14 mouse cellular contexts compared by ENCODE assay signal in genomic region chr6:86103614-86104013, GRCm38 (mm10).
A peak's percentile ranks its signal among the peaks of the same experiment; 100 is the strongest.
DNase-seq lines count a peak whose midpoint lies in the region; ATAC-seq and TF ChIP-seq lines count a peak whose summit lies in the region.
"Had no signal": no experiment of that assay in that cellular context is flagged by ENCODE, and none has a peak within 500 bp of the region (broad histone marks: within the 10 kb centered on the region; RNA-seq: fewer than 3 reads in every experiment).

No protein-coding gene starts in this region.

- no peak overlapping the region for H3K4me3 ChIP-seq in hindbrain, embryonic 15.5 days
- no peak overlapping the region for H3K4me3 ChIP-seq in hindbrain, embryonic 14.5 days (replicated peaks; ENCODE audit: low read length)
- H3K4me3 ChIP-seq in midbrain, embryonic 13.5 days (replicated peaks): no peak overlapping the region
- no peak overlapping the region for H3K4me3 ChIP-seq in midbrain, embryonic 15.5 days
- no peak overlapping the region for H3K4me3 ChIP-seq in forebrain, embryonic 14.5 days (ENCODE audit: low read depth, low read length)
- no peak overlapping the region for H3K4me3 ChIP-seq in olfactory bulb, adult 2 months (ENCODE audit: insufficient read depth, low read depth, low read length)
- H3K4me3 ChIP-seq: kidney, embryonic 15.5 days had no signal

- no peaks in the 10 kb centered on the region for H3K9me3 ChIP-seq in hindbrain, embryonic 15.5 days
- no peaks in the 10 kb centered on the region for H3K9me3 ChIP-seq in hindbrain, embryonic 14.5 days (ENCODE audit: control insufficient read depth, low read length)
- no peaks in the 10 kb centered on the region for H3K9me3 ChIP-seq in midbrain, embryonic 13.5 days
- no peaks in the 10 kb centered on the region for H3K9me3 ChIP-seq in midbrain, embryonic 15.5 days
- no peaks in the 10 kb centered on the region for H3K9me3 ChIP-seq in forebrain, embryonic 14.5 days (replicated peaks; ENCODE audit: control insufficient read depth, low read length)
- H3K9me3 ChIP-seq: kidney, embryonic 15.5 days had no signal

- no peak overlapping the region for H3K4me2 ChIP-seq in hindbrain, embryonic 15.5 days
- H3K4me2 ChIP-seq in hindbrain, embryonic 14.5 days (replicated peaks): no peak overlapping the region
- H3K4me2 ChIP-seq in midbrain, embryonic 13.5 days (replicated peaks): no peak overlapping the region
- H3K4me2 ChIP-seq in midbrain, embryonic 15.5 days: no peak overlapping the region
- no peak overlapping the region for H3K4me2 ChIP-seq in forebrain, embryonic 14.5 days (ENCODE audit: low read length)
- H3K4me2 ChIP-seq: heart, embryonic 11.5 days; kidney, embryonic 15.5 days had no signal

- peaks cover 10% of the 10 kb centered on the region for H3K4me1 ChIP-seq in hindbrain, embryonic 15.5 days (replicated peaks)
- H3K4me1 ChIP-seq in hindbrain, embryonic 14.5 days (replicated peaks; ENCODE audit: control insufficient read depth, insufficient read depth, low read length): no peaks in the 10 kb centered on the region
- H3K4me1 ChIP-seq in midbrain, embryonic 13.5 days (replicated peaks): peaks cover 12% of the 10 kb centered on the region
- H3K4me1 ChIP-seq in midbrain, embryonic 15.5 days: peaks cover 10% of the 10 kb centered on the region
- peaks cover 6% of the 10 kb centered on the region; the same call in 1 of the 2 replicates for H3K4me1 ChIP-seq in forebrain, embryonic 14.5 days (ENCODE audit: control insufficient read depth, insufficient read depth, low read length)
- H3K4me1 ChIP-seq in olfactory bulb, adult 2 months (ENCODE audit: control insufficient read depth, insufficient read depth, low read length): peaks cover 33% of the 10 kb centered on the region
- H3K4me1 ChIP-seq: kidney, embryonic 15.5 days had no signal

- 75% methylated on average over 4 of the region's 4 CpGs for WGBS in hindbrain, embryonic 15.5 days
- 76% methylated on average over 4 of the region's 4 CpGs for WGBS in hindbrain, embryonic 14.5 days
- 80% methylated on average over 4 of the region's 4 CpGs for WGBS in midbrain, embryonic 13.5 days
- 77% methylated on average over 4 of the region's 4 CpGs for WGBS in midbrain, embryonic 15.5 days
- WGBS in forebrain, embryonic 14.5 days: 73% methylated on average over 4 of the region's 4 CpGs
- WGBS in olfactory bulb, adult 2 months: 69% methylated on average over 4 of the region's 4 CpGs

- no peak overlapping the region for H3K9ac ChIP-seq in hindbrain, embryonic 15.5 days
- H3K9ac ChIP-seq in hindbrain, embryonic 14.5 days: no peak overlapping the region
- no peak overlapping the region for H3K9ac ChIP-seq in midbrain, embryonic 13.5 days (replicated peaks)
- H3K9ac ChIP-seq in midbrain, embryonic 15.5 days: no peak overlapping the region
- no peak overlapping the region for H3K9ac ChIP-seq in forebrain, embryonic 14.5 days (ENCODE audit: low read length)
- H3K9ac ChIP-seq: kidney, embryonic 15.5 days; liver, embryonic 14.5 days had no signal

- no peak for TF ChIP-seq POLR2A in olfactory bulb, adult 2 months (IDR thresholded peaks at IDR 0.05; ENCODE audit: insufficient read depth, low read depth, low read length)

- no peak for DNase-seq in hindbrain, embryonic 14.5 days (ENCODE audit: low spot score)
- DNase-seq in forebrain, embryonic 14.5 days (ENCODE audit: low spot score): no peak
- no peak for DNase-seq in adipocyte (ENCODE audit: low spot score)
- DNase-seq: adrenal gland, adult 8-10 months; heart, postnatal 14 days; lung, postnatal 10 days had no signal

- H3K27ac ChIP-seq in hindbrain, embryonic 15.5 days (replicated peaks): peak overlapping the region; percentile 20; the same call in 1 of the 2 replicates
- no peak overlapping the region for H3K27ac ChIP-seq in hindbrain, embryonic 14.5 days
- 0 out of 2 replicates have a peak overlapping the region, but pooled peaks have one; percentile 68 for H3K27ac ChIP-seq in midbrain, embryonic 13.5 days
- no peak overlapping the region for H3K27ac ChIP-seq in midbrain, embryonic 15.5 days
- peak overlapping the region; percentile 76 for H3K27ac ChIP-seq in forebrain, embryonic 14.5 days (ENCODE audit: low read depth, low read length)
- peak overlapping the region; percentile 93 for H3K27ac ChIP-seq in olfactory bulb, adult 2 months (ENCODE audit: insufficient read depth, low read depth, low read length)
- H3K27ac ChIP-seq: kidney, embryonic 15.5 days; liver, embryonic 14.5 days; stomach, postnatal 0 days had no signal

- no peak for TF ChIP-seq CTCF in olfactory bulb, adult 2 months (IDR thresholded peaks at IDR 0.05; ENCODE audit: insufficient read depth, low read depth, low read length)

- H3K27me3 ChIP-seq in hindbrain, embryonic 15.5 days: no peaks in the 10 kb centered on the region
- no peaks in the 10 kb centered on the region for H3K27me3 ChIP-seq in hindbrain, embryonic 14.5 days (ENCODE audit: control insufficient read depth, insufficient read depth, low read length)
- no peaks in the 10 kb centered on the region for H3K27me3 ChIP-seq in midbrain, embryonic 13.5 days
- H3K27me3 ChIP-seq in midbrain, embryonic 15.5 days (replicated peaks): no peaks in the 10 kb centered on the region
- no peaks in the 10 kb centered on the region for H3K27me3 ChIP-seq in forebrain, embryonic 14.5 days (replicated peaks; ENCODE audit: control insufficient read depth, insufficient read depth, low read length)
- H3K27me3 ChIP-seq: kidney, embryonic 15.5 days had no signal

- peaks cover 64% of the 10 kb centered on the region for H3K36me3 ChIP-seq in hindbrain, embryonic 15.5 days
- H3K36me3 ChIP-seq in hindbrain, embryonic 14.5 days (replicated peaks; ENCODE audit: control insufficient read depth, insufficient read depth): peaks cover 89% of the 10 kb centered on the region
- peaks cover 92% of the 10 kb centered on the region for H3K36me3 ChIP-seq in midbrain, embryonic 13.5 days
- H3K36me3 ChIP-seq in midbrain, embryonic 15.5 days (replicated peaks): peaks cover 63% of the 10 kb centered on the region
- H3K36me3 ChIP-seq in forebrain, embryonic 14.5 days (ENCODE audit: control insufficient read depth, insufficient read depth, low read length): peaks cover 90% of the 10 kb centered on the region
- H3K36me3 ChIP-seq: kidney, embryonic 15.5 days had no signal

- no peak for ATAC-seq in hindbrain, embryonic 15.5 days (ENCODE audit: low FRiP score, low read depth)
- ATAC-seq in hindbrain, embryonic 14.5 days (ENCODE audit: low FRiP score): no peak
- ATAC-seq in midbrain, embryonic 13.5 days: no peak
- no peak for ATAC-seq in midbrain, embryonic 15.5 days (replicated peaks)
- no peak for ATAC-seq in forebrain, embryonic 14.5 days

Comparison
In these comparisons a context has a peak if more than half of its experiments do, and no peak if none do; other contexts are left out.
1. H3K27ac ChIP-seq: peak in hindbrain, embryonic 15.5 days (single experiment), midbrain, embryonic 13.5 days (single experiment), forebrain, embryonic 14.5 days (single experiment) and olfactory bulb, adult 2 months (single experiment); none in hindbrain, embryonic 14.5 days (single experiment) and midbrain, embryonic 15.5 days (single experiment).